Mouse (Mus musculus): ENCODE results near the gene Mocs2.

The Mocs2 gene

DNA sequence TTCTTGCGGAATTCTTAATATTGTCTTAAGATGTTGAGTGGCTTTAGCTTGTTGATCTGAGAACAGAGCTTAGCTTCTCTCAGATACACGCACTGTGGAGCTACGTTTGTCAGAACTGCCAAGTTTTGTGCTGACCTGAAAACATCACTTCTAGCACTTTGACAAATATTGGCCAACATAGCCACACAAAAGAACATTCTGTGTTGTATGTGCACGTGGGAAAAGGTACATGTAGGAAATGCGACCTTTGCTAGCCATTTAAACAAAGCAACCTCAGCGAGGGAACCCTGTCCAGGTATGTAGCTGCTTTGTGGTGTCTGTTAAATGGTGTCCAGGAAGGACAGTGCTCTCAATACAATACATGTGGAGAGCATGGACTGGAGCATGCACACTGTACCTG, 36.0 kb downstream of the Mocs2 start:
- DNase-seq (ENCODE audit: low read depth): no peak

DNA sequence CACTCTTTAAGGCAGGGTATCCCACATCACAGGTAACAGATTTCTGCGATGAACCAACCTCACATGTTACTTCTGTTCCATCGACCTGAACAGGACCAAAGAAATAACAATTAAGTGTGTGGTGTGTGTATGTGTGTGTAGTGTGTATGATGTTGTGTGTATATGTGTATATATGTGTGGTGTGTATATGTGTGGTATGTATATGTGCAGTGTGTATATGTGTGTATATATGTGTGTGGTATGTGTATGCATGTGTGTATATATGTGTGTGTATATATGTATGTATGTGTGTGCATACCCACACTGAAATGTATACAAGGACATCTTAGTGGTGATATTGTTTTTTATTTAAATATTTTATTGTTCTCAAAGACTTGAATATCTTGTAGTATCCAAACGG, 36.4 kb downstream of the Mocs2 start:
- no peak for DNase-seq (ENCODE audit: low read depth)

DNA sequence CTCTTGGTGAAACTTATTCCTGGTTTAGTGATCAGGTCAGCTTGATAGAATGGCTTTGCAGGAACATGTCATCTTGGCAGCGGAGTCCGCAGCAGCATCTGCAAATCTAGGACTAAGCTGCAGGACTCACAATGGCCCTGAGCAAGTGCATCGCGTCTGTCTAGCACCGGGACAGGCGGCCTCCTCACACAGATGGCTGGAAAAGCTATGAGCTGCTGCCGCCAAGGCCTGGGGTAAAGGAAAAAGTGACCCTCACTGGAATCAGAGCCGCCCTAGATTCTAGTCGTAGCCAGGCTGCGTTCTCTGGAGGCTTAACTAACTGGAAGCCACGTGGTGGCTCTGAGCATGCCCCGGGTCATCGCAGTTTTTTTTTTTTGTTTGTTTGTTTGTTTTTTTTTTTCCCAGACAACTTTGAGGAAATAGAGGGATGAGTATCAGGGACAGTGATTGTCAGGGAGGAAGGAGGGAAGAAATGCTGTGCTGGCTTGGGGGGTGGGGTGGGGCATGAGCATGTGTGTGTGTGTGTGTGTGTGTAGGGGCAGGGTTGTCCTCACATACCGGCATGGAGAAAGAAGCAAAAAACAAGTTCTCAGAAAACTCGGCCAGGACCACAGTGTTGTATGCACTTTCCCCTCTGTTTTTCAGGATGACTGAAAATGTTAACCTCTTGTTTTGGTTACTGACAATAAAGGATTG, 37.7 kb downstream of the Mocs2 start:
- no peak for DNase-seq (ENCODE audit: low read depth)

DNA sequence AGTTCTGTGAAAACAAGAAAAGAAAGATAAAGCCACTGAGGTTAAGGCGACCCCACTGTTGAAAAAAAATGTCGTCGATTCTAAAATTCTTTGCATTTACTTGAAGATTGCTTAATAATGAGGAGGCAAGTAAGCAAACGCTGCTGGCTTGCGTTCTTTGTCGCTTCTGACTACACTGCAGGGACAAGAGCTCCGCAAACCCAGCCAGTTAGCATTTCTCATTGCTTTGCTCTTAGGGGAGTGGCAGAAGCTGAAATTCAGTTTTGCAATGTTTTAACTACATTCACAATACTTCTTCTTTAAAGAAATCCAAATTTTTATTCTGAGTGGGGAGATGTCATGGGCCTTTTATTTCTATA, 38.2 kb downstream of the Mocs2 start:
- no peak for DNase-seq (ENCODE audit: low read depth)

DNA sequence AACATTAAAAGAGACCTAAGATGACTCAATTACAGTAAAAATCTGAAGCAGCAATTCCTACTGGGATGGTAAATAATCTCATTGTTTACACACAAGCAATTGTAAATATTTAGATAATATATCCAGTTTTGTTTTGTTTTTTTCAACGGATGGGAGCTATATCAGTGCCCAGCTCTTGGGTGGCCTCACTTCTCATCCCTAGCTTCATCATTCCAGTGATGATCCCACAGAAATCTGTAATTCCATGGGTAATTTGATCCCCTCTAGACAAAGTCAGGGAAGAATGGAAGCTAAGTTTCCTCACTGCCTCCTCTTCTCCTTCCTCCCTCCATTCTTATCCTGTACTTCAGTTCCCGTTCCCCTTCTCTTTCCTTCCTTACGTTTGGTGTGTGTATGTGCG, 39.5 kb downstream of the Mocs2 start:
- no peak for DNase-seq (ENCODE audit: low read depth)

DNA sequence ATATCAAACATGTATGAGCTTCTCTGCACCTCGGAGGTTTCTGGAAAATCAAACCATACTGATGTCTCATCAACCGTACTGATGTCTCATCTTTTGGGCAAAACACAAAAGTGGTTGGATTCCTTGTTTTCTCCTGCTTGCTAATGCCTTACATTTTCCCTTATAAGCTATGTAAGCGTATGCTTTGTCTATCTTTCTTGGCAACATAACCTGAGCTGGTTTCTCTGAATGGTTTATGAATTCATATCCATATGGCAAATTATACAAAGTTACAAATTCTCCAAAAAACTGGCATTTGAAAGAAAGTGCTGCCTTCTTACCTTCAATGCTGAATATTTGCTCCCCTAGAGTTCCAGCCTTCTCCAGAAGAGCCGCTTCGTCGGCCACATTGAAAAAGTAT, 56.7 kb downstream of the Mocs2 start:
- no peak for DNase-seq (ENCODE audit: low read depth)

DNA sequence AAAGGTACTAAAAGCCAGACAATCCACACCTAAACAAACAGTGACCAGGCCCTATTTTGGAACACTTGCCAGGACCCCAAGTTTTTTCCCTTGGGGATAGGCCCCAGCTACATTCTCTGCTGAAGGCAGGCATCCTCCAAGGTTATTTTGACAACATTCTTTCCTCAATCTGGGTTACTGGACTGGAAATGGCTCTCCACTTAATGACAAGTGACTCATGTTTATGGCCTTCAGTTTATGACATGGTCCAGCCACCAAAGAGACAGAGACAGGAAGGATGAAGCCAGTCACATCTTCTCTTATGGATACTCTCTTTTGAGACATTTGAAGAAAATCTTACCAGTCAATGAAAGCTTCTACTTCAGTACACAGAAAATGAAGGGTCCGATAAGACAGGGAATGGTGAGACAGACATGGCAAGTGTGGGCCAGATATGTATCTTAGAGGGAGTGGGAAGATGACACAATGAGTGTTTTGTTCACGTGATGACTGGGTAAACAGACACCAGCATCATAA, 58.0 kb downstream of the Mocs2 start:
- no peak for DNase-seq (ENCODE audit: low read depth)

DNA sequence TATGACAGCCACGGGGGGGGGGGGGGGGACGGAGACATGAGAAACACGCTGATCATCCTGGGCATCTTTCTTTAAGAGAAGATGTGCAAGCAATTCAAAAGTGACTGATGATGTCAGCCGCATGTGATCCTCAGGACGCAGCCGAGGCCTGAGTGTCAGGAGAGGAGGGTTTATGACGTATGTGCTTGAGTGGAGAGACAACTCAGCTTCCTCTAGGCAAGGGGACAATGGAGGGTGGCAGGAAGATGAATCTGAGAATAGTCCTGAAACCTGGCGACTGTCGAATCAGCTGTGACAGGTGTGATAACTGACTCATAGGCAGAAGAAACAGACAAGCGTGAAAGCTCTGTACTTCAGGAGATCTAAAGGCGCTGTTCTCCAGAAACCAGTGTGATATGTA, 60.6 kb downstream of the Mocs2 start:
- no peak for DNase-seq (ENCODE audit: low read depth)
